Mouse (Mus musculus) cerebellum, adult 2 months (tissue): ENCODE data around the gene Plekho1.

Experiments
- CTCF ChIP-seq: fragments of 200-500 bp; IDR thresholded peaks from 2 replicates; pipeline ENCODE4 v1.5.1; 2011; ENCODE audit warnings: low read depth, mild to moderate bottlenecking, control low read depth, low read length, moderate library complexity, borderline replicate concordance; ENCODE audit not compliant: insufficient read depth
- POLR2A ChIP-seq: fragments of 200-500 bp; IDR thresholded peaks from 2 replicates; pipeline ENCODE4 v1.6.1; 2011; ENCODE audit warnings: low read length, control low read depth, borderline replicate concordance; ENCODE audit not compliant: insufficient read depth

DNA sequence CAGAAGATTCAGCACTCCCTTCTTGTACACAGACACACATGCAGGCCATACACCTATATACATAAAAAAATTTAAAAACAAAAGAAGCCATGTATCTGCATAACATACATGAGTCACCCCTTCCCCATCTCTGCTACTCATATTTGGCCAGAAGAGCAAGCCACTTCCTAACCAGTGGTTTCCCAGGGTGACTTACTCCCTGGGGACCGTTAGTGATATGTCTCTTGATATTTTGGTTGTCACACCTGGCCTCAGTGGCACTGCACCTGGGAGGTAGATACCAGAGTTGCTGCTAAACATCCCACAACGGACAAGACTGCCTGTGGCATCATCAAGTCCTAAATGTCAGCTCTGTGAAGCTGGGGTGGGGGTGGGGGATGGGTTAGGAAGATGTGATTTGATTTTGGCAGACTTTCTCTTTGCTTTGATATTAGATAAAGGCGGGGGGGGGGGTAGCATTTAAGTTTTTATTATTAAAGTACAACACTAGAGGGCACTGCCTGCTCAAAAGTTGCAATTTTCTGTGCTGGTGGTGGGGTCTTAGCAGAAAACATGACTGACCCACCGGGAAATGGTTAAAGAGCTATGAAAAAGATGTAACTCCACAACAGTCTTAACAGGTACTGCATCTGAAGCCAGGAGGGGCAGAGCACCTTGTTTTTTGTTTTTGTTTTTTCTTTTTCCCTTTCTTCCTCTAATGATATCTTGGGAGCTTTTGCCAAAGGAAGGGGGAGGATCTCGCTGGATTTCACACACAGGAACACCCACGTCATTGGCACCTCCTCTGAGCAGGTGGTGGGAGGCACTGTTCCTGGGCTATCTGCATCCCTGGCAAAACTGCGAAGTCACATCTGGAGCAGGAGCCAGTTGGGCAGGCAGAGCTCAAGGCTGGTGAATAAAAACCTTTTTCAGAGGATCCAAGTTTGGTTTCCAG lies 30.0 kb downstream of the Plekho1 start:
- TF ChIP-seq POLR2A (no peak), CTCF (peak; percentile 45; the same call in 1 of the 2 replicates)
